Mouse (Mus musculus) kidney, adult 2 months (tissue): ENCODE results near the gene Tm7sf3.

ENCODE experiments used
- CTCF ChIP-seq: fragments of 200-500 bp; conservative IDR thresholded peaks from 2 replicates; pipeline ENCODE4 v1.5.1; 2011; ENCODE audit warnings: low read depth, mild to moderate bottlenecking, control low read depth, low read length, moderate library complexity, mixed read lengths; ENCODE audit not compliant: insufficient read depth, insufficient read length
- POLR2A ChIP-seq: fragments of 200-500 bp; IDR thresholded peaks from one replicate; pipeline ENCODE4 v1.6.1; 2011; ENCODE audit warnings: low read depth, low read length, control low read depth

- TF ChIP-seq CTCF (no peak), POLR2A (no peak)
Measured at GRCm38 (mm10) chr6:146666811-146667210, 24.2 kb upstream of the Tm7sf3 start.
